Mouse (Mus musculus): ENCODE results near the gene Zfp141. TPM values are rescaled to one million over a fixed set of nuclear protein-coding genes. Genes with fewer than 3 reads are reported as not detected.
"Not testable (repeated sequence)": the region's sequence is repeated elsewhere in the genome, so short reads cannot be mapped to it uniquely, and the experiment has no call there.

The Zfp141 gene
- polyA plus RNA-seq (2016; fragmentation: Nextera tagmentation; extraction: Ambion mirVana), result 15.0 and 15.8 TPM in 2 replicates

DNA sequence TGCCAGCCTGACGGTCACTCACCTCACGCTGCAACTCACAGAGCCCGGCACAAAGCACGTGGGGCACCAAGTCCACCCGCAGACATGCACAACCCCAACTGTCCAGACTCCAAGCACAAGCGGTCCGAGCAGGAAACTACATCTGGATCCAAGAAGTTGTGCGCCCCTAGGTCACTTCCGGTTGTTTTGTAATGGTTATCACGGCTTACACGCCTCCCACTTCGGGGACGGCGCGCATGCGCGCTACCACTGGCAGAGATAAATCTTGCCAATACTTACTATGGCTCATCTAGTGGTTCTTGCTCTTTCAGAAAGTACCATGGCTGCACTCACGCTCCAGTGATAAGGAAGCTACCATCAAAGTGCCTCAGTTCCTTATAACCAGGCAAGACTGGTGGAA is at the start of gene Zfp141:
Zfp141 (minus strand) TSS at position 153 of the 400 bp plus-strand sequence.
- DNase-seq (ENCODE audit: low spot score), result peak; percentile 89
- peaks cover 22% of the 10 kb centered on the region for H3K36me3 ChIP-seq (replicated peaks)
- not testable (repeated sequence) for H3K27me3 ChIP-seq (replicated peaks; ENCODE audit: low read depth, poor library complexity, severe bottlenecking); H3K4me1 ChIP-seq
- H3K4me3 ChIP-seq, result peak within 1 kb of the TSS; percentile 66
- H3K27ac ChIP-seq (replicated peaks), result peak within 1 kb of the TSS; percentile 81
- peaks cover 22% of the 10 kb centered on the region for H3K9me3 ChIP-seq
- WGBS, result 3% methylated on average over 18 of the region's 18 CpGs

- Histone ChIP-seq H3K4me3 (no peak overlapping the region), H3K4me1 (no peaks in the 10 kb centered on the region), H3K27ac (replicated peaks) (no peak overlapping the region), H3K9me3 (peaks cover 34% of the 10 kb centered on the region), H3K27me3 (replicated peaks; ENCODE audit: low read depth, poor library complexity, severe bottlenecking) (no peaks in the 10 kb centered on the region), H3K36me3 (replicated peaks) (no peaks in the 10 kb centered on the region)
- DNase-seq (ENCODE audit: low spot score), result no peak
- 81% methylated on average over 3 of the region's 3 CpGs for WGBS
Measured at GRCm38 (mm10) chr7:42551766-42552165, 46.2 kb upstream of the Zfp141 start.

GRCm38 (mm10) chr7:42505186-42505585 is 354 bp downstream of the Zfp141 start:
- peaks cover 26% of the 10 kb centered on the region for H3K36me3 ChIP-seq (replicated peaks)
- H3K27me3 ChIP-seq (replicated peaks; ENCODE audit: low read depth, poor library complexity, severe bottlenecking), result no peaks in the 10 kb centered on the region
- no peaks in the 10 kb centered on the region for H3K4me1 ChIP-seq
- no peak for DNase-seq (ENCODE audit: low spot score)
- peak overlapping the region; percentile 81 for H3K27ac ChIP-seq (replicated peaks)
- H3K9me3 ChIP-seq, result peaks cover 20% of the 10 kb centered on the region
- H3K4me3 ChIP-seq, result peak overlapping the region; percentile 66
- 2% methylated on average over 20 of the region's 20 CpGs for WGBS

DNA sequence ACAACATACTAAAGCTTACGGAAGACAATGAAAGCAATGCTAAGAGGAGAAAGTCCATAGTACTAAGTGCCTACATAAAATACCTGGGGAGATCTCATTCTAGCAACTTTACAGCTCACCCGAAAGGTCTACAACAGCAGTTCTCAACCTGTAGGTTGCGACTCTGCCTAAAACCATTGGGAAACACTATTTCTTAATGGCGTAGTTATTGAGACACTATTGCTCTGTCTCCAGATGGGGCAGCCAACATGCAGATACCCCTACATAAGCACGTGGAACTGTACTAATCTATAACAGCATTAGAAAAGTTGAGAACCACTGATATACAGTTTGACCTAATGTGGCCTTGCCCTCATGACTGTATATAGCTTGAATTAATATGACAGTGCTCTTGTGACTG is 7.3 kb downstream of the Zfp141 start:
- Histone ChIP-seq H3K4me1 (no peaks in the 10 kb centered on the region), H3K27me3 (replicated peaks; ENCODE audit: low read depth, poor library complexity, severe bottlenecking) (no peaks in the 10 kb centered on the region), H3K9me3 (peaks cover 59% of the 10 kb centered on the region), H3K27ac (replicated peaks) (no peak overlapping the region), H3K36me3 (replicated peaks) (peaks cover 78% of the 10 kb centered on the region), H3K4me3 (no peak overlapping the region)
- no peak for DNase-seq (ENCODE audit: low spot score)
- WGBS, result 96% methylated on average over 5 of the region's 5 CpGs

DNA sequence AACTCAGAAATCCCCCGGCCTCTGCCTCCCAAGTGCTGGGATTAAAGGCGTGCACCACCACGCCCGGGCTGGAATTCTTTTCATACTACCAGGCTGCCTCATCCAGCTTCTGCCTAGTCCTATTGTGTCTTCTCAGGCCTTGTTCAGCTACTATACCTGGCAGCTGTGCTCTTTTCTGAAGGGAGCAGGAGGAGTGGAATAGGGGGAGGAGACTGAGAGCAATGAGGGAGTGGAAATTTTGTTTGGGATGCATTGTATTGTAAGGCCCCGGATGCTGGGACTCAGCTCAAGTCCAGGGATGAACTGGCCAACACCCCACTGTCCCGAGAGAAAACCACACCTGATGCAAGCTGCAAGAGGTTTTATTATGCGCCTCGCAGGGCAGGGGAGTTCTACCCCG is 8.2 kb downstream of the Zfp141 start:
- Histone ChIP-seq H3K27ac (replicated peaks) (no peak overlapping the region), H3K4me3 (no peak overlapping the region), H3K36me3 (replicated peaks) (peaks cover 78% of the 10 kb centered on the region), H3K27me3 (replicated peaks; ENCODE audit: low read depth, poor library complexity, severe bottlenecking) (no peaks in the 10 kb centered on the region), H3K4me1 (no peaks in the 10 kb centered on the region), H3K9me3 (peaks cover 62% of the 10 kb centered on the region)
- no peak for DNase-seq (ENCODE audit: low spot score)
- whole genome bisulfite sequencing, result 93% methylated on average over 9 of the region's 9 CpGs

DNA sequence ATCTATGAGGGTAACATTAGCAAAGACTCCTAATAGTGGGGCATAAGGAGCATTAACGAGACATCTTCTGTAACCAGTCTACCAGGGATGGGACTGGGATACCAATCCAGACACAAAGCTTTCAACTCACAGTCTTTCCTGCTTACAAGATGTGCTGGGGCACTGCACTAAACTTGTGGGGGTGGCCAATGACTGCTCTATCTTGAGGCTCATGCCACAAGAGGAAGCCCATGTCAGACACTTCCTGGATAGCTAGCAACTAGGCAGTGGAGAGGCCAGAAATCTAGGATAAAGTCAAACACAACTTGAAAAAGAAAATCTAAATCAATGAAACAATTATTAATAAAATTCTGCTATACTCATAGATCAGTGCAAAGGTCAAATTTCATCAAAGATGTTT is 9.3 kb downstream of the Zfp141 start:
- DNase-seq (ENCODE audit: low spot score), result no peak
- H3K4me3 ChIP-seq, result no peak overlapping the region
- H3K27me3 ChIP-seq (replicated peaks; ENCODE audit: low read depth, poor library complexity, severe bottlenecking), result no peaks in the 10 kb centered on the region
- 91% methylated on average over 1 of the region's 1 CpGs for WGBS
- peaks cover 71% of the 10 kb centered on the region for H3K36me3 ChIP-seq (replicated peaks)
- no peaks in the 10 kb centered on the region for H3K4me1 ChIP-seq
- H3K27ac ChIP-seq (replicated peaks), result no peak overlapping the region
- H3K9me3 ChIP-seq, result peaks cover 58% of the 10 kb centered on the region

DNA sequence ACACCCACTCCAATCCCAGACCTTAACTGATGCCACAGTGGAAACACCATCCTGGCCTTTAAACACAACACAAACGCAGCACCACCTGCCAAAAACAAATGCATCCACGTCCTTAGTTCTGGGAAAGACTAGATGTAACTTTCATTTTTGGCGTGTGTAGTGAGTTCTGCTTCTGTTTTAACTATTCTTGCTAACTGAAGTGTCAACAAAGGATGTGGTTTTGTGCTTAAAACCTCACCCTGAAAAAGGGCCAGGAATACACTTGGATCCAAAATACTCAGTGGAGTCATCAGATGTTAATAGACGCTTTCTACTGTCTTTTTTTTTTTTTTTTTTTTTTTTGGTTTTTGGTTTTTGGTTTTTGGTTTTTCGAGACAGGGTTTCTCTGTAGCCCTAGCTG is 14.7 kb downstream of the Zfp141 start:
- Histone ChIP-seq H3K27me3 (replicated peaks; ENCODE audit: low read depth, poor library complexity, severe bottlenecking) (no peaks in the 10 kb centered on the region), H3K4me3 (no peak overlapping the region), H3K36me3 (replicated peaks) (peaks cover 68% of the 10 kb centered on the region), H3K4me1 (no peaks in the 10 kb centered on the region), H3K27ac (replicated peaks) (no peak overlapping the region), H3K9me3 (peaks cover 30% of the 10 kb centered on the region; the same call in 1 of the 2 replicates)
- 93% methylated on average over 5 of the region's 5 CpGs for WGBS
- DNase-seq (ENCODE audit: low spot score), result no peak

GRCm38 (mm10) chr7:42490358-42490757 is 15.2 kb downstream of the Zfp141 start:
- H3K9me3 ChIP-seq, result peaks cover 26% of the 10 kb centered on the region; the same call in 1 of the 2 replicates
- H3K27ac ChIP-seq (replicated peaks), result no peak overlapping the region
- WGBS, result 93% methylated on average over 4 of the region's 4 CpGs
- H3K36me3 ChIP-seq (replicated peaks), result peaks cover 69% of the 10 kb centered on the region
- no peaks in the 10 kb centered on the region for H3K27me3 ChIP-seq (replicated peaks; ENCODE audit: low read depth, poor library complexity, severe bottlenecking)
- no peak overlapping the region for H3K4me3 ChIP-seq
- H3K4me1 ChIP-seq, result no peaks in the 10 kb centered on the region
- DNase-seq (ENCODE audit: low spot score), result no peak

DNA sequence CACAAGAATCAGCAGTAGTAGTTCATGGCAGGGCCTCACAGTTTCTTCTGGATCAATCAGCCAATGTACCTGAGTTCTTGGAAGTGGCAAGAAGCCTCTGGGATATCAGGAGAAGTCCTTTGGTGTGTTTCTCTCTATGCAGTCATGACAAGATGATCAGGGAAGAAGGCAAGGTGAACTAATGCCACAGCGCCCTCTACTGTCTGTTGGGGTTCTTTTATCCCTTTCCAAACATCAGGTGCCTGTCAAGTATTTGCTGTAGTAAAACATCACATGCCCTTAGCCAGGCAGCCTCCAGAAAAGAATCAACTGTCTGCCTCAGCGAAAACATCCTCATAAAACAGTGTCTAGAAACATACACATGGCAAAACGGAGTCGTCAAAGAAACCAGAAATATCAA is 50.9 kb downstream of the Zfp141 start:
- Histone ChIP-seq H3K27me3 (replicated peaks; ENCODE audit: low read depth, poor library complexity, severe bottlenecking) (no peaks in the 10 kb centered on the region), H3K9me3 (peaks cover 53% of the 10 kb centered on the region), H3K36me3 (replicated peaks) (no peaks in the 10 kb centered on the region), H3K4me3 (no peak overlapping the region), H3K4me1 (no peaks in the 10 kb centered on the region), H3K27ac (replicated peaks) (no peak overlapping the region)
- DNase-seq (ENCODE audit: low spot score), result no peak
- 69% methylated on average over 4 of the region's 4 CpGs for WGBS

DNA sequence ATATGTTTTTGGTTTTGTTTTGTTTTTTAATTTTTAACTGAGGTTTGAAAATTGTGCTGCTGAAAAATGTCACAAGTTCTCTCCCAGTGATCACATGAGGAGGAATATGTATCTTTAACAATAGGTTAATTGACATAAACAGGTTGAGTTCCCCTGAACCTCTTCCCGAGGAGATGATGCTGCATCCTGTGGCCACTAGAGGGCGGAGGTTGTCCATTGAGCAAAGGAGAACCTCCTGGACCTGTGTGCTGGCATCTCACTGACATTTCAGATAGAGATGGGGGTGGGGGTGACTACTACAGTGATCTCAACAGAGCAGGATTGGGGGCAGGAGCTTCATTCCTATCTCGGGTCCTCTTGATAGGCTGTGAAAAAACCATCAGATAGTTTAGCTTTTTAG is 54.9 kb downstream of the Zfp141 start:
- H3K4me1 ChIP-seq, result no peaks in the 10 kb centered on the region
- no peak overlapping the region for H3K4me3 ChIP-seq
- DNase-seq (ENCODE audit: low spot score), result no peak
- no peaks in the 10 kb centered on the region for H3K36me3 ChIP-seq (replicated peaks)
- H3K27ac ChIP-seq (replicated peaks), result no peak overlapping the region
- H3K27me3 ChIP-seq (replicated peaks; ENCODE audit: low read depth, poor library complexity, severe bottlenecking), result no peaks in the 10 kb centered on the region
- H3K9me3 ChIP-seq, result peaks cover 78% of the 10 kb centered on the region
- WGBS, result 43% methylated on average over 3 of the region's 3 CpGs

DNA sequence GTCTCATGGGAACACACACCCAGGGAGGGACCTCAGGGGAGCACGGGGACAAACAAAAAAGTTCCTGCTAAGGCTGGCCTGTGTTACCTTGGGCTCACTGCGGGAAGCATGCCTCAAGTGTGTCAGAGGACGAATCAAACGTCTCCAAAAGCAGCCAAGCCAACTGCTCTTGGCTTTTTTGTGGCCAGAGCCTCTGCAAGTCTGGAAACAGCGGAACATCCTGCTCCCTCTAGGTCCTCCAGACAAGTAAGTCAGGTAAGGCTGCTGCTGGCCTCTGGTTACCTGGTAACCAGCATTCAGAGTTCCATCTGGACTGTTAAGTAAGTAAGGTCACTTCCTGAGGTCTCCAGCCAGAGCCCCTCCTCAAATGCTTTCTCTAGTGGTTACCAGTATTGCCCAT is 57.7 kb downstream of the Zfp141 start, which contains the start of gene 4933421I07Rik:
4933421I07Rik (minus strand) TSS at position 271 of the 400 bp plus-strand sequence.
- DNase-seq (ENCODE audit: low spot score), result no peak
- no peak within 1 kb of the TSS for H3K4me3 ChIP-seq
- no peaks in the 10 kb centered on the region for H3K27me3 ChIP-seq (replicated peaks; ENCODE audit: low read depth, poor library complexity, severe bottlenecking)
- no peak within 1 kb of the TSS for H3K27ac ChIP-seq (replicated peaks)
- no peaks in the 10 kb centered on the region for H3K4me1 ChIP-seq
- H3K9me3 ChIP-seq, result peaks cover 77% of the 10 kb centered on the region
- no peaks in the 10 kb centered on the region for H3K36me3 ChIP-seq (replicated peaks)
- WGBS, result 78% methylated on average over 5 of the region's 5 CpGs

GRCm38 (mm10) chr7:42447352-42447751 is 58.2 kb downstream of the Zfp141 start:
- Histone ChIP-seq H3K27me3 (replicated peaks; ENCODE audit: low read depth, poor library complexity, severe bottlenecking) (no peaks in the 10 kb centered on the region), H3K4me1 (no peaks in the 10 kb centered on the region), H3K27ac (replicated peaks) (no peak overlapping the region), H3K4me3 (no peak overlapping the region), H3K36me3 (replicated peaks) (no peaks in the 10 kb centered on the region), H3K9me3 (peaks cover 77% of the 10 kb centered on the region)
- WGBS, result 88% methylated on average over 9 of the region's 9 CpGs
- no peak for DNase-seq (ENCODE audit: low spot score)

Data from embryonic facial prominence, embryonic 10.5 days (tissue).